Comparison of ENCODE assay signal across 10 mouse cellular contexts in genomic region chr16:8189071-8189470, GRCm38 (mm10).
"Had no signal": no experiment of that assay in that cellular context is flagged by ENCODE, and none has a peak within 500 bp of the region (broad histone marks: within the 10 kb centered on the region; RNA-seq: fewer than 3 reads in every experiment).

No protein-coding gene starts in this region.

- DNase-seq: kidney, postnatal 10 days; kidney, postnatal 4 days; liver, embryonic 13.5 days; lung, adult 2 months; lung, postnatal 14 days; lung, postnatal 4 days; midbrain, embryonic 14.5 days; thymus, adult 2 months; thymus, postnatal 14 days; thymus, postnatal 4 days had no signal
